14 mouse cellular contexts compared by ENCODE assay signal in genomic region chr6:91322001-91322772, GRCm38 (mm10).
A peak's percentile ranks its signal among the peaks of the same experiment; 100 is the strongest.
DNase-seq lines count a peak whose midpoint lies in the region; ATAC-seq lines count a peak whose summit lies in the region.
"Had no signal": no experiment of that assay in that cellular context is flagged by ENCODE, and none has a peak within 500 bp of the region (broad histone marks: within the 10 kb centered on the region; RNA-seq: fewer than 3 reads in every experiment).

No protein-coding gene starts in this region.

- no peaks in the 10 kb centered on the region for H3K36me3 ChIP-seq in forebrain, embryonic 11.5 days (ENCODE audit: control insufficient read depth, insufficient read depth, low read length)
- no peaks in the 10 kb centered on the region for H3K36me3 ChIP-seq in hindbrain, embryonic 10.5 days
- H3K36me3 ChIP-seq in neural tube, embryonic 13.5 days: no peaks in the 10 kb centered on the region
- H3K36me3 ChIP-seq: embryonic facial prominence, embryonic 13.5 days; limb, embryonic 13.5 days had no signal

- H3K27me3 ChIP-seq in forebrain, embryonic 11.5 days (ENCODE audit: control insufficient read depth, insufficient read depth, low read length): no peaks in the 10 kb centered on the region
- 0 out of 2 replicates have a peak, but pooled peaks cover 4% of the 10 kb centered on the region for H3K27me3 ChIP-seq in hindbrain, embryonic 10.5 days (ENCODE audit: insufficient read depth, poor library complexity, severe bottlenecking)
- H3K27me3 ChIP-seq in neural tube, embryonic 13.5 days: no peaks in the 10 kb centered on the region
- H3K27me3 ChIP-seq: limb, embryonic 13.5 days had no signal

- no peaks in the 10 kb centered on the region; the same call in 1 of the 2 replicates for H3K9me3 ChIP-seq in forebrain, embryonic 11.5 days (ENCODE audit: control insufficient read depth, low read length)
- H3K9me3 ChIP-seq in hindbrain, embryonic 10.5 days: peaks cover 8% of the 10 kb centered on the region; the same call in 1 of the 2 replicates
- peaks cover 7% of the 10 kb centered on the region; the same call in 1 of the 2 replicates for H3K9me3 ChIP-seq in neural tube, embryonic 13.5 days

- no peak overlapping the region for H3K4me2 ChIP-seq in forebrain, embryonic 11.5 days (ENCODE audit: low read depth, low read length, severe bottlenecking)
- no peak overlapping the region for H3K4me2 ChIP-seq in neural tube, embryonic 13.5 days
- H3K4me2 ChIP-seq: embryonic facial prominence, embryonic 13.5 days; limb, embryonic 13.5 days had no signal

- no peak overlapping the region for H3K9ac ChIP-seq in forebrain, embryonic 11.5 days (ENCODE audit: low read length)
- no peak overlapping the region for H3K9ac ChIP-seq in neural tube, embryonic 13.5 days
- H3K9ac ChIP-seq: embryonic facial prominence, embryonic 13.5 days; limb, embryonic 13.5 days had no signal

- H3K4me3 ChIP-seq in forebrain, embryonic 11.5 days (ENCODE audit: low read depth, low read length): no peak overlapping the region
- no peak overlapping the region for H3K4me3 ChIP-seq in hindbrain, embryonic 10.5 days
- H3K4me3 ChIP-seq in neural tube, embryonic 13.5 days: no peak overlapping the region
- H3K4me3 ChIP-seq: embryonic facial prominence, embryonic 13.5 days; left cerebral cortex, adult 2 months; limb, embryonic 13.5 days had no signal

- no peak for DNase-seq in forebrain, embryonic 11.5 days (ENCODE audit: low spot score)
- no peak for DNase-seq in hindbrain, embryonic 10.5 days (ENCODE audit: low spot score)
- no peak for DNase-seq in heart, postnatal 25 days (ENCODE audit: low spot score)
- DNase-seq in frontal cortex, postnatal 10 days (ENCODE audit: low spot score in 2 of 2): no peak
- DNase-seq: adrenal gland, postnatal 36 days; kidney, postnatal 4 days had no signal

- H3K27ac ChIP-seq in forebrain, embryonic 11.5 days (ENCODE audit: low read depth, low read length): peak overlapping the region; percentile 8; the same call in 1 of the 2 replicates
- peak overlapping the region; percentile 23 for H3K27ac ChIP-seq in hindbrain, embryonic 10.5 days
- H3K27ac ChIP-seq in neural tube, embryonic 13.5 days (replicated peaks): peak overlapping the region; percentile 70
- H3K27ac ChIP-seq: embryonic facial prominence, embryonic 13.5 days; left cerebral cortex, adult 2 months; limb, embryonic 13.5 days; stomach, postnatal 0 days had no signal

- intact Hi-C loops in heart, postnatal 25 days (cut with DNase I): no loop called here

- 0 out of 2 replicates have a peak, but pooled peaks cover 1% of the 10 kb centered on the region for H3K4me1 ChIP-seq in forebrain, embryonic 11.5 days (replicated peaks; ENCODE audit: control insufficient read depth, insufficient read depth, low read length)
- H3K4me1 ChIP-seq in hindbrain, embryonic 10.5 days (replicated peaks): peaks cover 17% of the 10 kb centered on the region
- peaks cover 23% of the 10 kb centered on the region for H3K4me1 ChIP-seq in neural tube, embryonic 13.5 days (replicated peaks)
- H3K4me1 ChIP-seq: embryonic facial prominence, embryonic 13.5 days had no signal

- 0 out of 2 replicates have a peak, but pooled peaks have one; percentile 39 for ATAC-seq in forebrain, embryonic 11.5 days (replicated peaks; ENCODE audit: low FRiP score)
- ATAC-seq in megakaryocyte progenitor cell, adult 5-6 weeks (replicated peaks; ENCODE audit: poor library complexity): 0 out of 2 replicates have a peak, but pooled peaks have one; percentile 29
- ATAC-seq in neural tube, embryonic 13.5 days (ENCODE audit: low read depth): peak; percentile 75
- ATAC-seq in erythroid progenitor cell, adult 5-6 weeks (replicated peaks; ENCODE audit: low FRiP score, poor library complexity, severe bottlenecking): no peak
- ATAC-seq: intestine, embryonic 16.5 days had no signal

- 88% methylated on average over 9 of the region's 9 CpGs for WGBS in forebrain, embryonic 11.5 days
- 86% methylated on average over 9 of the region's 9 CpGs for WGBS in hindbrain, embryonic 10.5 days
- 67% methylated on average over 9 of the region's 9 CpGs for WGBS in neural tube, embryonic 13.5 days

Comparison
In these comparisons a context has a peak if more than half of its experiments do, and no peak if none do; other contexts are left out.
1. H3K27ac ChIP-seq: peak in every context shown above with its lines; median percentile 70 in neural tube, embryonic 13.5 days; 23 in hindbrain, embryonic 10.5 days; 8 in forebrain, embryonic 11.5 days.